Mouse (Mus musculus): ENCODE measurements around the gene Prrx1. TPM values are rescaled to one million over a fixed set of nuclear protein-coding genes. Genes with fewer than 3 reads are reported as not detected.
A peak's percentile ranks its signal among the peaks of the same experiment; 100 is the strongest.

Gene Prrx1
- polyA plus RNA-seq, 1 experiment, result 1.9 TPM

GRCm38 (mm10) chr1:163356167-163356566, 42.7 kb upstream of the Prrx1 start:
- TF ChIP-seq CTCF (IDR thresholded peaks at IDR 0.05; ENCODE audit: borderline replicate concordance, control insufficient read depth, extremely low read depth, insufficient read depth, low read length, poor library complexity) (no peak), POLR2A (IDR thresholded peaks at IDR 0.05; ENCODE audit: control insufficient read depth, extremely low read depth, insufficient read depth, low read length, poor library complexity) (no peak)
- Histone ChIP-seq H3K36me3 (ENCODE audit: control insufficient read depth, insufficient read depth, low read length) (no peaks in the 10 kb centered on the region), H3K4me3 (ENCODE audit: control insufficient read depth, insufficient read depth, low read length) (no peak overlapping the region), H3K4me1 (replicated peaks; ENCODE audit: control insufficient read depth, insufficient read depth, low read length) (no peaks in the 10 kb centered on the region), H3K27me3 (ENCODE audit: control insufficient read depth, insufficient read depth, low read length) (no peaks in the 10 kb centered on the region), H3K27ac (ENCODE audit: control insufficient read depth, insufficient read depth, low read length) (no peak overlapping the region)
- no peak for DNase-seq
- 73% methylated on average over 4 of the region's 4 CpGs for WGBS

- 35% methylated on average over 3 of the region's 3 CpGs for WGBS
- H3K36me3 ChIP-seq (ENCODE audit: control insufficient read depth, insufficient read depth, low read length), result no peaks in the 10 kb centered on the region
- H3K4me1 ChIP-seq (replicated peaks; ENCODE audit: control insufficient read depth, insufficient read depth, low read length), result no peaks in the 10 kb centered on the region
- no peak for TF ChIP-seq POLR2A (IDR thresholded peaks at IDR 0.05; ENCODE audit: control insufficient read depth, extremely low read depth, insufficient read depth, low read length, poor library complexity)
- no peak for TF ChIP-seq CTCF (IDR thresholded peaks at IDR 0.05; ENCODE audit: borderline replicate concordance, control insufficient read depth, extremely low read depth, insufficient read depth, low read length, poor library complexity)
- H3K4me3 ChIP-seq (ENCODE audit: control insufficient read depth, insufficient read depth, low read length), result no peak overlapping the region
- H3K27ac ChIP-seq (ENCODE audit: control insufficient read depth, insufficient read depth, low read length), result no peak overlapping the region
- DNase-seq, result no peak
- H3K27me3 ChIP-seq (ENCODE audit: control insufficient read depth, insufficient read depth, low read length), result no peaks in the 10 kb centered on the region
These were observed 42.2 kb upstream of the Prrx1 start for GRCm38 (mm10) chr1:163355626-163356156.

- Histone ChIP-seq H3K27ac (ENCODE audit: control insufficient read depth, insufficient read depth, low read length) (no peak overlapping the region), H3K4me1 (replicated peaks; ENCODE audit: control insufficient read depth, insufficient read depth, low read length) (no peaks in the 10 kb centered on the region), H3K4me3 (ENCODE audit: control insufficient read depth, insufficient read depth, low read length) (no peak overlapping the region), H3K27me3 (ENCODE audit: control insufficient read depth, insufficient read depth, low read length) (no peaks in the 10 kb centered on the region), H3K36me3 (ENCODE audit: control insufficient read depth, insufficient read depth, low read length) (no peaks in the 10 kb centered on the region)
- WGBS, result 94% methylated on average over 3 of the region's 3 CpGs
- no peak for DNase-seq
- TF ChIP-seq CTCF (IDR thresholded peaks at IDR 0.05; ENCODE audit: borderline replicate concordance, control insufficient read depth, extremely low read depth, insufficient read depth, low read length, poor library complexity) (no peak), POLR2A (IDR thresholded peaks at IDR 0.05; ENCODE audit: control insufficient read depth, extremely low read depth, insufficient read depth, low read length, poor library complexity) (no peak)
These were observed 37.5 kb upstream of the Prrx1 start for GRCm38 (mm10) chr1:163350988-163351387.

GRCm38 (mm10) chr1:163345541-163345940, 32.0 kb upstream of the Prrx1 start:
- Histone ChIP-seq H3K4me1 (replicated peaks; ENCODE audit: control insufficient read depth, insufficient read depth, low read length) (no peaks in the 10 kb centered on the region), H3K27me3 (ENCODE audit: control insufficient read depth, insufficient read depth, low read length) (no peaks in the 10 kb centered on the region), H3K4me3 (ENCODE audit: control insufficient read depth, insufficient read depth, low read length) (no peak overlapping the region), H3K27ac (ENCODE audit: control insufficient read depth, insufficient read depth, low read length) (no peak overlapping the region), H3K36me3 (ENCODE audit: control insufficient read depth, insufficient read depth, low read length) (no peaks in the 10 kb centered on the region)
- 91% methylated on average over 5 of the region's 5 CpGs for WGBS
- TF ChIP-seq POLR2A (IDR thresholded peaks at IDR 0.05; ENCODE audit: control insufficient read depth, extremely low read depth, insufficient read depth, low read length, poor library complexity), result no peak
- TF ChIP-seq CTCF (IDR thresholded peaks at IDR 0.05; ENCODE audit: borderline replicate concordance, control insufficient read depth, extremely low read depth, insufficient read depth, low read length, poor library complexity), result no peak
- DNase-seq, result no peak

DNA sequence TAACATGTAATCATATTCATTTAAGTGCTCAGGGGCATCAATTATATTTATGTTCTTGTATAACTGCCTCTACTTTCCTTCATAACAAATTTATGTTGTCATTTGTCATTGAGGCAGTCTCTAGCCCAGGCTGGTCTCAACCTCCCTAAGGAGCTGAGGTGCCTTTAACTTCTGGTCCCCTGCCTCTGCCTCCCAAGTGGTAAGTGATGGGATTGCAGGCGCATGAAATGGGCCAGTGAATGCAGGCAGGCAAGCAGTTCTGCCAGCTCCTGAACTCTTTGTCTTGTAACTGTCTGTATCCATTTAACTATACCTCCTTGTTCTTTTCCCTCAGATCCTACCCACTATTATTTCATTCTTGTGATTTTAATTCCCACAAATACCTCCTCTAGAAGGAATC, 31.4 kb upstream of the Prrx1 start:
- no peaks in the 10 kb centered on the region for H3K36me3 ChIP-seq (ENCODE audit: control insufficient read depth, insufficient read depth, low read length)
- no peak overlapping the region for H3K27ac ChIP-seq (ENCODE audit: control insufficient read depth, insufficient read depth, low read length)
- H3K4me3 ChIP-seq (ENCODE audit: control insufficient read depth, insufficient read depth, low read length), result no peak overlapping the region
- TF ChIP-seq POLR2A (IDR thresholded peaks at IDR 0.05; ENCODE audit: control insufficient read depth, extremely low read depth, insufficient read depth, low read length, poor library complexity), result no peak
- no peak for TF ChIP-seq CTCF (IDR thresholded peaks at IDR 0.05; ENCODE audit: borderline replicate concordance, control insufficient read depth, extremely low read depth, insufficient read depth, low read length, poor library complexity)
- 62% methylated on average over 1 of the region's 1 CpGs for WGBS
- peak; percentile 2 for DNase-seq
- no peaks in the 10 kb centered on the region for H3K27me3 ChIP-seq (ENCODE audit: control insufficient read depth, insufficient read depth, low read length)
- no peaks in the 10 kb centered on the region for H3K4me1 ChIP-seq (replicated peaks; ENCODE audit: control insufficient read depth, insufficient read depth, low read length)

DNA sequence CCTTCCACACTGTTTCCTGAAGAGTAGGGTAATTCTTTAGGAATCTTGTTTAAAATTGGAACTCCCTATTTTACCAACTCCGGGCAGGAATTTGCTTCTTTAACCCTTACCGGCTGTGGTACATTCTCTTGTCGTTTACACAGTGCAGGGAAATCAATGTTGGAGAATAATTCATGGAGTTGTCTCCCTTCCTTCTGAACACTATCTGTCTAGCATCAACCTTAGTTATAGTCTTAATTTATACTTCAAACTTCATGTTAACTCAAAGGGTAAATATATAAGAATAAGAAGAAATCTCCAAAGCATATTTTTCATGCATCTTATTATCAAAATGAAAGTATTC, 25.7 kb upstream of the Prrx1 start:
- WGBS, result 94% methylated on average over 3 of the region's 3 CpGs
- Histone ChIP-seq H3K4me3 (ENCODE audit: control insufficient read depth, insufficient read depth, low read length) (no peak overlapping the region), H3K27me3 (ENCODE audit: control insufficient read depth, insufficient read depth, low read length) (no peaks in the 10 kb centered on the region), H3K4me1 (replicated peaks; ENCODE audit: control insufficient read depth, insufficient read depth, low read length) (no peaks in the 10 kb centered on the region), H3K36me3 (ENCODE audit: control insufficient read depth, insufficient read depth, low read length) (no peaks in the 10 kb centered on the region), H3K27ac (ENCODE audit: control insufficient read depth, insufficient read depth, low read length) (no peak overlapping the region)
- TF ChIP-seq POLR2A (IDR thresholded peaks at IDR 0.05; ENCODE audit: control insufficient read depth, extremely low read depth, insufficient read depth, low read length, poor library complexity), result no peak
- no peak for TF ChIP-seq CTCF (IDR thresholded peaks at IDR 0.05; ENCODE audit: borderline replicate concordance, control insufficient read depth, extremely low read depth, insufficient read depth, low read length, poor library complexity)
- DNase-seq, result no peak
